27 mouse cellular contexts compared by ENCODE assay signal in genomic region chr15:62190977-62191614, GRCm38 (mm10).
DNase-seq lines count a peak whose midpoint lies in the region; ATAC-seq and TF ChIP-seq lines count a peak whose summit lies in the region.
"Had no signal": no experiment of that assay in that cellular context is flagged by ENCODE, and none has a peak within 500 bp of the region (broad histone marks: within the 10 kb centered on the region; RNA-seq: fewer than 3 reads in every experiment).

No protein-coding gene starts in this region.

- peak overlapping the region; percentile 90 for H3K27ac ChIP-seq in CH12.LX (ENCODE audit: insufficient read depth, low read depth)
- H3K27ac ChIP-seq in liver, embryonic 14.5 days, result peak overlapping the region; percentile 77
- H3K27ac ChIP-seq in midbrain, embryonic 13.5 days, result no peak overlapping the region
- H3K27ac ChIP-seq in left cerebral cortex, adult 2 months, result no peak overlapping the region
- H3K27ac ChIP-seq: heart, adult 2 months; hindbrain, embryonic 13.5 days; kidney, postnatal 0 days; limb, embryonic 10.5 days; neural tube, embryonic 12.5 days had no signal

- H3K27me3 ChIP-seq in CH12.LX (replicated peaks), result no peaks in the 10 kb centered on the region
- no peaks in the 10 kb centered on the region for H3K27me3 ChIP-seq in liver, embryonic 14.5 days (ENCODE audit: control insufficient read depth, insufficient read depth, low read length)
- H3K27me3 ChIP-seq in midbrain, embryonic 13.5 days, result no peaks in the 10 kb centered on the region
- H3K27me3 ChIP-seq: hindbrain, embryonic 13.5 days; neural tube, embryonic 12.5 days had no signal

- intact Hi-C loops in left cerebral cortex, adult 2 months (cut with DNase I), result no loop called here

- in situ Hi-C loops in CH12.LX (cut with MboI; ENCODE audit: low pct_ligation_motif_present, low pct_unique_long_range_greater_than_20kb, low sequenced_read_pairs), result no loop called here

- ATAC-seq in erythroid progenitor cell, adult 5-6 weeks (replicated peaks; ENCODE audit: low FRiP score, poor library complexity, severe bottlenecking), result peak; percentile 81
- ATAC-seq in liver, embryonic 14.5 days (ENCODE audit: insufficient read depth), result peak; percentile 91
- no peak for ATAC-seq in midbrain, embryonic 13.5 days
- no peak for ATAC-seq in monocyte, adult 5-6 weeks (replicated peaks; ENCODE audit: insufficient number of reproducible peaks, low FRiP score, low TSS enrichment, poor library complexity, severe bottlenecking)
- ATAC-seq: forebrain, embryonic 16.5 days had no signal

- TF ChIP-seq RAD21 in CH12.LX (IDR thresholded peaks at IDR 0.05; ENCODE audit: low read depth, low read length), result no peak

- H3K9ac ChIP-seq in CH12.LX (ENCODE audit: insufficient read depth, low read depth), result peak overlapping the region; percentile 63; the same call in 1 of the 2 replicates
- peak overlapping the region; percentile 19; the same call in 1 of the 2 replicates for H3K9ac ChIP-seq in liver, embryonic 14.5 days (replicated peaks)
- H3K9ac ChIP-seq in midbrain, embryonic 13.5 days (replicated peaks), result no peak overlapping the region
- H3K9ac ChIP-seq: hindbrain, embryonic 13.5 days; neural tube, embryonic 12.5 days had no signal

- no peak for TF ChIP-seq EP300 in CH12.LX (IDR thresholded peaks at IDR 0.05; ENCODE audit: low read length)
- TF ChIP-seq EP300 in liver, embryonic 14.5 days (IDR thresholded peaks at IDR 0.05; ENCODE audit: low read depth), result peak; percentile 84

- H3K79me2 ChIP-seq in CH12.LX (replicated peaks; ENCODE audit: control insufficient read depth, extremely low read depth, insufficient read depth, poor library complexity, severe bottlenecking), result peaks cover 67% of the 10 kb centered on the region

- peaks cover 30 to 93% of the 10 kb centered on the region in 2 experiments for H3K36me3 ChIP-seq in CH12.LX (replicated peaks in 1 of 2; ENCODE audit: control insufficient read depth in 1 of 2, insufficient read depth in 1 of 2, low read length in 1 of 2)
- H3K36me3 ChIP-seq in liver, embryonic 14.5 days (replicated peaks; ENCODE audit: control insufficient read depth, insufficient read depth, low read depth), result no peaks in the 10 kb centered on the region
- no peaks in the 10 kb centered on the region for H3K36me3 ChIP-seq in midbrain, embryonic 13.5 days
- H3K36me3 ChIP-seq: hindbrain, embryonic 13.5 days; limb, embryonic 10.5 days; neural tube, embryonic 12.5 days had no signal

- WGBS in liver, embryonic 14.5 days (ENCODE audit: insufficient replicate concordance), result 30% methylated on average over 5 of the region's 5 CpGs
- 93% methylated on average over 5 of the region's 5 CpGs for WGBS in midbrain, embryonic 13.5 days

- H3K4me3 ChIP-seq in CH12.LX (replicated peaks in 1 of 3; ENCODE audit: low read depth in 2 of 3, low read length in 2 of 3, poor library complexity in 1 of 3), result no peak overlapping the region
- no peak overlapping the region for H3K4me3 ChIP-seq in liver, embryonic 14.5 days (ENCODE audit: insufficient read depth in 1 of 2, low read depth in 2 of 2, low read length in 2 of 2)
- no peak overlapping the region for H3K4me3 ChIP-seq in midbrain, embryonic 13.5 days (replicated peaks)
- no peak overlapping the region for H3K4me3 ChIP-seq in left cerebral cortex, adult 2 months
- H3K4me3 ChIP-seq: heart, adult 2 months; hindbrain, embryonic 13.5 days; limb, embryonic 10.5 days; neural tube, embryonic 12.5 days had no signal

- H3K4me1 ChIP-seq in CH12.LX (ENCODE audit: control insufficient read depth in 1 of 2, insufficient read depth in 2 of 2), result peaks cover 39 to 94% of the 10 kb centered on the region in 2 experiments
- H3K4me1 ChIP-seq in liver, embryonic 14.5 days (replicated peaks; ENCODE audit: control insufficient read depth in 2 of 2, insufficient read depth in 2 of 2, low read length in 1 of 2), result peaks cover 31 to 34% of the 10 kb centered on the region in 2 experiments
- no peaks in the 10 kb centered on the region for H3K4me1 ChIP-seq in midbrain, embryonic 13.5 days (replicated peaks)
- H3K4me1 ChIP-seq: hindbrain, embryonic 13.5 days; limb, embryonic 10.5 days; neural tube, embryonic 12.5 days had no signal

- peak overlapping the region; percentile 1; the same call in 1 of the 2 replicates for H3K4me2 ChIP-seq in CH12.LX (ENCODE audit: insufficient read depth, low read depth, poor library complexity, severe bottlenecking)
- peak overlapping the region; percentile 57 for H3K4me2 ChIP-seq in liver, embryonic 14.5 days (ENCODE audit: low read depth)
- H3K4me2 ChIP-seq in midbrain, embryonic 13.5 days (replicated peaks), result no peak overlapping the region
- H3K4me2 ChIP-seq: hindbrain, embryonic 13.5 days; neural tube, embryonic 12.5 days had no signal

- TF ChIP-seq POLR2A in CH12.LX (IDR thresholded peaks at IDR 0.05; ENCODE audit: low read depth, low read length), result no peak

- no peaks in the 10 kb centered on the region for H3K9me3 ChIP-seq in CH12.LX (replicated peaks; ENCODE audit: low read length)
- no peaks in the 10 kb centered on the region for H3K9me3 ChIP-seq in liver, embryonic 14.5 days (ENCODE audit: control insufficient read depth, low read length)
- H3K9me3 ChIP-seq in midbrain, embryonic 13.5 days, result no peaks in the 10 kb centered on the region
- H3K9me3 ChIP-seq: hindbrain, embryonic 13.5 days; limb, embryonic 10.5 days; neural tube, embryonic 12.5 days had no signal

- dilution Hi-C loops in CH12.LX (cut with MboI; ENCODE audit: extremely low pct_ligation_motif_present, extremely low pct_unique_long_range_greater_than_20kb, low sequenced_read_pairs), result no loop called here

- no peak for TF ChIP-seq CTCF in CH12.LX (conservative IDR thresholded peaks at IDR 0.05 in 1 of 2, IDR thresholded peaks at IDR 0.05 in 1 of 2; ENCODE audit: low read depth in 2 of 2, low read length in 2 of 2)
- no peak for TF ChIP-seq CTCF in liver, embryonic 14.5 days (IDR thresholded peaks at IDR 0.05; ENCODE audit: low read depth)
- TF ChIP-seq CTCF in left cerebral cortex, adult 2 months (IDR thresholded peaks at IDR 0.05), result no peak

- DNase-seq in CH12.LX (ENCODE audit: extremely low read depth), result no peak
- peak; percentile 35 for DNase-seq in c-Kit-negative CD71-positive TER-119-positive erythroid progenitor cells, embryonic 14.5 days (ENCODE audit: low read depth, low spot score)
- peak; percentile 70 to 72 (median 72) for DNase-seq in liver, embryonic 14.5 days (ENCODE audit: low read depth in 3 of 3, low spot score in 3 of 3)
- DNase-seq in layer of hippocampus, postnatal 14 days (ENCODE audit: low spot score in 2 of 2), result no peak
- no peak for DNase-seq in left cerebral cortex, adult 2 months (ENCODE audit: extremely low spot score in 1 of 2, low spot score in 2 of 2)
- DNase-seq: adrenal gland, postnatal 25 days; cerebellum, adult 18-20 months; cerebellum, postnatal 14 days; embryo, embryonic 11 days; gastrocnemius, postnatal 36 days; heart, adult 2 months; heart, postnatal 36 days; kidney, adult 18-20 months; layer of hippocampus, adult 9-11 months; lung, postnatal 10 days; midbrain, embryonic 14.5 days; right cerebral cortex, adult 18-20 months; right cerebral cortex, postnatal 4 days; thymus, adult 18-20 months had no signal

TF ChIP-seq in CH12.LX, 34 proteins besides CTCF, POLR2A, EP300 and RAD21:
- TF ChIP-seq MAZ (IDR thresholded peaks at IDR 0.05; ENCODE audit: low read depth, low read length), result no peak
- TF ChIP-seq HCFC1 (IDR thresholded peaks at IDR 0.05; ENCODE audit: low read depth, low read length), result no peak
- TF ChIP-seq NELFE (IDR thresholded peaks at IDR 0.05; ENCODE audit: low read depth, low read length), result no peak
- TF ChIP-seq SIN3A (IDR thresholded peaks at IDR 0.05; ENCODE audit: low read length), result 0 out of 2 replicates have a peak, but pooled peaks have one; percentile 20
- TF ChIP-seq USF2 (conservative IDR thresholded peaks at IDR 0.05; ENCODE audit: low read depth, low read length), result no peak
- TF ChIP-seq CHD1 (IDR thresholded peaks at IDR 0.05; ENCODE audit: low read depth, low read length), result peak; percentile 67; the same call in 1 of the 2 replicates
- 0 out of 2 replicates have a peak, but pooled peaks have one; percentile 33 for TF ChIP-seq MYC (IDR thresholded peaks at IDR 0.05; ENCODE audit: low read depth, low read length)
- TF ChIP-seq MXI1 (IDR thresholded peaks at IDR 0.05; ENCODE audit: low read depth, low read length), result 0 out of 2 replicates have a peak, but pooled peaks have one; percentile 4

Comparison
In these comparisons a context has a peak if more than half of its experiments do, and no peak if none do; other contexts are left out.
1. DNase-seq: peak in c-Kit-negative CD71-positive TER-119-positive erythroid progenitor cells, embryonic 14.5 days (single experiment) and liver, embryonic 14.5 days (3 of 3); none in CH12.LX (single experiment), layer of hippocampus, postnatal 14 days (0 of 2) and left cerebral cortex, adult 2 months (0 of 2).
2. H3K27ac ChIP-seq: peak in CH12.LX (single experiment) and liver, embryonic 14.5 days (single experiment); none in midbrain, embryonic 13.5 days (single experiment) and left cerebral cortex, adult 2 months (single experiment).
3. ATAC-seq: peak in erythroid progenitor cell, adult 5-6 weeks (single experiment) and liver, embryonic 14.5 days (single experiment); none in midbrain, embryonic 13.5 days (single experiment) and monocyte, adult 5-6 weeks (single experiment).